Mouse (Mus musculus) mature B cell (primary cell): ENCODE measurements around the gene Pus1.

Source experiments
- in situ Hi-C: fragments of 300-500 bp; cut with MboI; formaldehyde crosslinking; loops from 2 replicates; pipeline ENCODE4 v1.14.3; 2019

The Pus1 gene

DNA sequence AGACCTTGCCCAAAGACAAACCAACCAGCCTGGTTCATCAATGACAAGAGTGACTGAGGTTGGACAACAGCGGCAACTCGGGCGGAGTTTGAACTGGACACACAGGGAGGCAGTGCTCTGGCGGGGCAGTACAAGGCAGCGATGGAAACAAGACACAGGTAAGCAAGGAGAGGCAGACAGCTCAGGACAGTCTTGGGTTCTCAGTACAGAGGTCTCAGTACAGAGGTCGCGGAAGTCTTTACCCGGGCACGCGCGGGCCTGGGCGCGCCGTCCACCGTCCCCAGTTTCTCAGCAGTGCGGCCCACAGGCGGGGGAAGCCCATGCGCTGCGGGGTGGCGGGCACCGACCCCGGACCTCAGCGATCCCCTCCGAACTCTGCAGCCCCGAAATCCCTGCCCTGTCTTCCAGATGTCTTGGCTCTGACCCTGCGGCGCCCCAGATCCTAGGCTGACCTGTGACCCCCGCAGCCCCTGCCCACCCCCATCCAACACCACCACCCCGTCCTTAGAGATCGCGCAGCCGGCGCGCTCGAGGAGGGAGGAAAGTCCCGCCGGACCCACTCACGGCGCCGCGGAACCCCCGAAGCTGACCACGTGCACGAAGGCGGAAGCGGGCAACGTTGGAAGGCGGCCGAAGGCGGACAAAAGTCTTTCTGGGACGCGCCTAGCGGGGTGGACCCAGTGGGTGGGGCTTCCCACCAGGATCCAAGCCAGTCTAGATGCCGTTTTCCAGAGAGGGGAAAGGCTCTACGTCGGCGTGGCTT, at the start of gene Pus1:
TSS of gene Pus1 (minus strand) at position 662 of the 763 bp plus-strand sequence.
- in situ Hi-C loops: no loop called here

DNA sequence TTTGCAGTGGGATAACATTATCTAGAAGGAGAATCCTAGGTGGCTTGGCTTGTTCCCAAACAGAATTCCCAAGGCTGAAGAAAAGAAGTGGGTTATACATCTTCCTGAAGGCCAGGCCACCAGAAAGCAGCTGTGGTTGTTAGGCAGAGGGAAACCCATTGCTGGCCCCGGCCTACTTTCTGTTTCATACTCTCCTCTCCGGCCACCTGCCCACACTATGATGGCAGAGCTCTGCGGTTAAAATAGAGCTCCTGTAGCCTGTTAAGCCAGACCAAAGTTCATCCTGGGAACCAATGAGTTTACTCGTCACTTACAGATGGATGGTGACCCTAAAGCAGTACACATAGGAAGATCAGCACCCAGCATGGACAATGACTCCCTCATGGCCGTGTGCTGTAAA, 47.1 kb upstream of the Pus1 start:
- in situ Hi-C loops: no loop called here

DNA sequence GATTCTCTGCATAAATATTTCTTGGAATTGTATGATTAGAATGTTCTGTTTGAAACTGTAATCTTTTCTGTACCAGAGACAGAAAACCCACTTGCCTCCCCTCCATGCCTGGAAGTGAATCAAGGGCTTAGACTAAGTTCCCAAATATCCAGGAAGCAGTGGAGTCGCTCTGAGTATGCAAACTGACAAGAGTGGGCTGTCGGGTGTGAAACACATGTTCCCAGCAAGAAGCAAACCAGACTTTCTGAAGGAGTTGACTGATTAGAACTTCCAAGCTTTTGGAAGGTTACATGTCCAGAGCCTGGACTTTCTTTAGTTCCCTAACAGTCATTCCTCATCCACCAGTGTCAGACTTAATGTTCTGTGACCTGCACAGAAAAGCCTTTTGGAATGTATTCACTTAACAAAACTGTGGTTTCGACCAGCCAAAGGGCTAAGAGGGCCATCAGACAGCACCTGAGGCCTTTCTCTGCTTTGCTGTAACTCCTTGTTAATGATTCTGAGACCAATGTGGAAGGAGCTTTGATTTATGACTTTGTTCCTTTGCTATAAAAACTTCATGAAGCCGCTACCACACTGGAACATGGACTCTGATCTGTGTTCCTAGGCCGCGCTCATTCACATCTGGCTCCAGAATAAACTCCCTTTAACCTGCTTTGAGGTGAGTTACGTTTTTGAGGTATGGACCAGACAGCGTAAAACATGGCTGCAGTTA, 46.5 kb upstream of the Pus1 start:
- in situ Hi-C loops: no loop called here

DNA sequence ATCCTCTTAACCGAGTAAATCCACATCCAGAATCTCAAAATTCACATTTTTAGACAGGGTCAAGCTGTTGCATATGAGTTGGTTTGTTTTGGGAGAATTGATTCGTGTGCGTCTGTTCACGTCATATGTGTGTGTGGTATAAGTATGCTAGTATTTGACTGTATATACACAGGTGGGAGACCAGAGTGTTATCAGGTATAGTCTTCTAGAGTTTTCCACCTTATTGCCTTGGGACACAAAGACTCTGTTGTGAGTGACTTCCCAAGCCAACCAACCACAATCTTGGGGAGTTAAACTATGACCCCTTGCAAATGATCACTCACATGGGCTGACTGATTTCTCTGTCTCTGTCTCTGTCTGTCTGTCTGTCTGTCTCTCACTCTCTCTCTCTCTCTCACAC, 44.0 kb upstream of the Pus1 start:
- in situ Hi-C loops: no loop called here

DNA sequence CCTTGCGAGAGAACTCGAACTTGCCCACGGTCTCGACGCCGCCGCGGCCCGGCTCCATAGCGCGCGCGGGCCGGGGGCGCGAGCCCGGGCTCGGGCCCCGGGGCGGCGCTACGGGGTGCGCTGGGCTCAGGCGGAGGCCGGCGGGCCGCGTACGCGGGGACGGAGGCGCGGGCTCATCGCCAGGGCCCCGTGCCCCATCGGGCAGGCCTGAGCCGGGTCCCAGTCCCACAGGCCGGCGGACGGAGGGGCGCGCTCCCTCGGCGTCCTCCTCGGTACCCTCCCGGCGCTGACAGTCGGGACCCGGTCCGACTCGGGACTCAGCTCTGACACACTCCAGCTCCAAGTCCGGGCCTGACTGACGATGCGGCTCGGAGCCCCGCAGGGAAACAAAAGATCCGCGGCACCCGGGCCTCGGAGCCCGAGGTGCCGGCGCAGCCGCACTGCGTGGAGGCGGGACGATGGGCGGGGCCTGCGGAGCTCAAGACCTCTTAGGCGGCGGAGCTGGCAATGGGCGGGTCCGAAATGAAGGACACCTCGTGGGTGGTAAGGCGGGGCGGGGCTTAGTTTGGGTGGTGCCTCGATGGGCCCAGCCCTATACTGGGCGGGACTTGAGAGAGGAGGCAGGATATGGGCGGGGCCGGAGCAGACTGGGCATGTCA, 29.3 kb upstream of the Pus1 start, which contains the start of gene Ulk1:
TSS of gene Ulk1 (minus strand) at position 431 of the 659 bp plus-strand sequence.
- in situ Hi-C loops: no loop called here

DNA sequence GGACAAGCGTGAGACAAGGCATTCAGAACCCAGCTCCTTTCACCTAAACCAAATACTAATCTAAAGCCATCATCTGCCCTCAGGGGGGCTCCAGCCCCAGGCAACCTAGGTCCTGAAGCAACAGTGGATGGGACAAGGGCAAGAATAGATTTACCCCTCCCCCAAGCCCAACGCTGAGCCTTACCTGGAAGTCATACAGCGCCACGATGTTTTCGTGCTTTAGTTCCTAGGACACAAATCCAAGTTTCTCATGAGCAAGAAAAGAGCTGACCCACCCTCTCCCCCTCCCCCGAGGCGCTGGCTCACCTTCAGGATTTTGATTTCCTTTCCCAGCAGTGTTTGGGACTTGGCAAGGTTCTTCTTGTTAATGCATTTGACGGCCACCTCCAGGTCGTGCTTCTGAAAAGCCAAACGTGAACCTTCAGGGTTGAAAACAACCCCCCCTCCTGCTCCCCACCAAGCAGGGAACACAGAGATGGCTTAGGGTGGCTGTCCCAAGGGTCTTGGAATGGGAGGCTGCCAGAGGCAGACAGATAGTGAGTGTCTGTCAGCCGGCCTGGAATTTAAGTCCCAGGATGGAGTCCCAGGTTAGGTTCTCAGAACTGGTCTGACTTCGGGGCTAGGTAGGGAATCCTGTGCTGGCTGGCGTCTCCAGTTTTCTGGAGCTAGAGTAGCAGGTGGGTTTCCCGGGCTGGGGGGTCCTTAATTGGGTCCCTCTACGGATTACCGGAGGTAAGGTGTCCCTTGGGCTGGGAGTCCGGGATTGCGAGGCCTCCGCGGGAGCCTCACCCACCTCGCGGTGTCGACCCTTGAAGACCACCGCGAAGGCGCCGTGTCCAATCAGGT, 28.6 kb upstream of the Pus1 start:
- in situ Hi-C loops: no loop called here

DNA sequence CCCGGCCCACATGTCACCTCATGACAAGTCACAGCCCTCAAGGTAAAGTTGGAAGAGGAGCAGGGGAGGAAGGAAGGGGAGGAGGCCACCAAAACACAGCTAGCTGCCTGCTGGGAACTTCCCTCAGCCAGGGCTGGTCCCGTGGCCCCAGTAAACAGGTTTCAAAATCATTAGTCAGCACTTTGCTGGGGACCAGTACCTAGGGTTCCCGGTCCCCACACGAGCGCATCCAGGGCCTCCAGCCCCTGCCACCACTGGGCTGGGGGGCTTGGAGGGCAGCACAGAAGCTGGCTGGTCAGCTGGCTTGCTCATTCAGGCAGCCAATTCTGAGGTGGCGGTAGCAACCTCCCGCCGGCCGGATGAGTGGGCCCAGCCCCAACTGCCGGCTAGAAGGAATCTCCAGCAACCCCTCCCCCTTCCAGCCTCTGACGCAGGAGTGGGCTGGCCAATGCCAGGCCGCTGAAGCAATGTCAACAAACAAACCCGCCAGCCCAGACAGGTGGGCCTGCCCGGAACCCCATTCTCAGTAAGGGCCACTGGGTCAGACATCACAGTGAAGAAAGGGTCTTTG, 27.7 kb upstream of the Pus1 start:
- in situ Hi-C loops: no loop called here

DNA sequence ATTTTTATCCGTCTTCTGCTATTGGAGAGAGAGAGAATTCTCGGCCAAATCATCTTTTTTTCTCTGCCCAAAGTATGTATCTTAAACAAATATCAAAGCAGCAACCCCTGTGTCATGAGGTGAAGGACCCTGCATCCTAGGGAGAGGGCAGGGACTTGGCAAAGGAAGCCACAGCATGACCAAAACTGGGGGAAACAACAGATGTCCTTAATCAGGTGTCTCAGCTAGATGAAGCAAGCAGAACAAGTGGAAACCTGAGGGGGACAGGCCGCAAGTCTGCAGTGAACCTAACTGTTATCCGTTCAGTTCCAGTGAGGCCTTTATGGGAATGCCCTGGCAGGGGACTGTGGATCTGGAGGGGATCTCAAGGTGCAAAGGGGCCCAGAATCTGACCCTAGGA, 27.0 kb upstream of the Pus1 start:
- in situ Hi-C loops: no loop called here

DNA sequence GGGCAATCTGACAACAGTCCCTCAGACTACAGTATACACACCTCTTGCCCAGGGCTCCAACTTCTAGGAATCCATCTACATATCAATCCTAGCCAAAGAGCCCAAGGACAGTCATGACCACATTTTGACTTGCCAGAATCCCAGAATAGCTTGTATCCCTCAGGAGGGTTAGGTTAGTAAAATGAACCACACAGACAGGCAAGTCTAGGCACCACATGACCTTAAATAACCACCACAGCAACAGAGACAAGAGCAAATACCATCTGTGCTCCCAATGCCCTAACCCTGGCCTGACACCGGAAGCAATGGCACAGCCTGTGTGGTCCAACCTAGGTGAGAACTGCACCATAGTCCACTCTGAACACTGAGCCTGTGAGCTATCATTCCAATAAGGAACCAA, 26.2 kb upstream of the Pus1 start:
- in situ Hi-C loops: no loop called here

DNA sequence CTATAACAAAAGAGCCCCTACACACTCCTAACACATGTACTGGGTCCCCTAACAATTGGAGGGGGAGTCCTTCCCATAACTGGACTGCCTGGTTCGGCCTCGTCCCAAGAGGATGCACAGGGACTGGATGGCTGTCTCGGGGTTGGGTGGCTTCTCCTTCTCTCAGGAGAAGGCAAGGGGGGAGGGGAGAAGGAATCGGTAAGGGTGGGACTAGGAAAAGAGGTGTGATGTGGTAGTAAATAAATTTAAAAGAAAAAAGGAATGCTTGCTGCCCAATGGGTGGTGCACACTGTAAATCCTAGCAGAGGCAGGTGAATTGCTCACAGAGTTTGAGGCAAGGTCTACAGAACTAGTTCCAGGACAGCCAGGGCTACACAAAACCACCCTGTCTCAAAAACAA, 25.7 kb upstream of the Pus1 start:
- in situ Hi-C loops: no loop called here

DNA sequence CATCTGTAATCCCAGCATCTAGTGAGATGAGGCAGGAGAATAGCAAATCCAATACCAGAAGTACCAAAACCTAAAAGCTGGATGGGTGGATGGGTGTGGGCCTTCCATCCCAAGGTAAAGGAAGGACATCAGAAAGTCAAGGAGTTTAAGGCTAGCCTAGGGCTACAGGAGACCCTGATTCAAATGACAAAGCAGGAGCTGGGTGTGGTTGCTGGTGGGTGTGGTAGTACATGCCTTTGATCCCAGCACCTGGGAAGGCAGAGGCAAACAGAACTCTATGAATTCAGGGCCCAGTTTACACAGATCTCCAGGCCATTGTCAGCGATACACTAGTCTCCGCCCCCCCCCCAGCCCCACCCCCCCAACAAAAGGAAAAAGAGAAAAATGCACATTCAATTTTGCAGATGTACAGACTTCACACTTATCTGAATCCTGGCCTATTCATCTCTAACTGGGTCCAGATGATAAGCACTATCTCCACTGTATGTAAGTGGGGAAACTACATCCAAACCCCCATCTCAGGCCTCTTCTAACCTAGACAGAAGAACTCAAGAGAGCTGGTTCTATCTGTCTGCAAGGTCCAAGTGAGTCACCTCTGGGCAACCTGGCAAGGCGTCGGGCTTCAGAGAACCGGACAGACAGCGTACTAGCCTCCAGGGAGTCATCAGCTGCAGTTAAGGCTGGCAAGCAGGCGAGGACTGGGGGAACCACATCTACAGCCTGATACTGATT, 23.7 kb upstream of the Pus1 start:
- in situ Hi-C loops: no loop called here

DNA sequence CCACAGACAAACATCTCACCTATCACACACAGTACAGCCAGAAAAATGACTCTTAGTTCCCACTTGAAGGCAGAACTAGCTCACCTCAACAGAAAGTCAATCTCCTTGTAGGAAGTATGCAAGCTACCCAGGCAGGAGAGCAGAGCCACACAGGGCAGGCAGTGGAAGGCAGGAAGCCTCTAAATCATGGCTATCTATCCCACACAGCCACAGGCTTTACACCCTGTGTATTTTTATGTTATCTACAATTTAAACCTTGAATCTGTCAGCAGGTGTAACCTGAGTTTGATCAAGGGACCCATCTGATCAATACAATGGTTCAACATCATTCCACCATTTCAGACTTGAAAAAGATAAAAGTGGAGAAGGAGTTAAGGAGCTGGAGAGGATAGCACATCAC, 22.4 kb upstream of the Pus1 start:
- in situ Hi-C loops: no loop called here

DNA sequence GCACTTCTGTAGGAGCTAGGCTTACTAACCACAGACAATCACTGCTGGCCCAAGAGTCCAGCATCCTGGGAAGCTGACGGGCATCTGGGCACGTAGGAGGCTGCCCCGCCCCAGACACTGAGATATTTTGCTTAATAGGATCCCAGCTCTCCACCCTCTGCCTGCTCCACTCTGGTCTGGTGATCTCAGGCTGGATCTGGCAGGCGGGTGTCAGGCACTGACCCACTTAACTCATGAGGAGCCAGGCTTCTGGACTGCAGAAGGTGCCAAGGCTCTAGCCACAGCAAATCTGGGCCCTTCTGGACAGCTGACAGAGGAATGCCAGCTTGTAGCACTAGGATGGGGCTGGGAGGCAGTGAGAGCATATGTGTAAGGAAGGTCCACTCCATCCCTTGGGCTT, 21.7 kb upstream of the Pus1 start:
- in situ Hi-C loops: no loop called here

DNA sequence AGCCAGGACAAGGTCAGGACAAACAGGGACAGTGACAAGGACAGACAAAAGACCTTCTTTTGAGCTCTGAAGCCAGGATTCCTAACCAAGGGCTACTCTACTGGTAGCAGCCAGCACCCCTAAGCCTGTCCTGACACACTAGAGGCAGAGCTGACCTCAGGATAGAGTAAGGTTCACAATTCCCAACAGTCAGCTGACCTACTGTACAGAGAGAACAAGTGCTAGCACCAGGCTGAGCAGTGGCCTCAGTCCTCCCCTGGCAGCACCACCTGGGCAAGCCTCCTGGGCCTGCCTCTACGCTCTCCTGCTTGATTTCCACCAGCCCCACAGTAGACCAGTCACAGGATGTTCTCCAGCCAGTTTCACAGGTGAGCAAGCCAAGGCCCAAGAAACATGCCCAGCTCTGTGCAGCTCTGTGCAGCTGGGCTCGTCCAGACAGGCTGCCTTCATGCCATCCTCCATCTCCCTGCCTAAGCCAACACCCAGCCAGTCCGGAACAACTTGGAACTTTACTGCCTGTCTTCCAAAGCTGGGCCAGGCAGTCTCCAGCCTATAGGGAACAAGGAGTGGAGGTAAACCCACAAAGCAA, 20.7 kb upstream of the Pus1 start:
- in situ Hi-C loops: no loop called here

DNA sequence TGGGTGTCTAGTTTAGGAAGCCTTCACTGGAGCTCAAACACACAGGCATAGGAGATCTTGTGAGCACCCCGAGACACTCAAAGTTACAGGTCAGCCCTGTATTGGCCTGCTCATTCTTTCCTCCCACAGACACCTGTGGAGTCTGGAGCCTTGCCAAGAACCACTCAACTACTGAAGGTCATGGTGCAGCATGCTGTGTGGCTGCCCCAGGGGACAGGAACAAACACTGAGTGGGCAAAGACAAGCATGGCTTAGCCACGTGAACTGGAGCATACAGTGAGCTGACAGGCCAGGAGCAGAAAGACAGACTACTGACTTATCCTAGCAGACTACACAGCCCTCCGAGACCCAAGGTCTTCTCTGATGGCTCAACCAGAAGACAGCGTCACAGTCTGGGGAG, 17.2 kb upstream of the Pus1 start:
- in situ Hi-C loops: no loop called here

DNA sequence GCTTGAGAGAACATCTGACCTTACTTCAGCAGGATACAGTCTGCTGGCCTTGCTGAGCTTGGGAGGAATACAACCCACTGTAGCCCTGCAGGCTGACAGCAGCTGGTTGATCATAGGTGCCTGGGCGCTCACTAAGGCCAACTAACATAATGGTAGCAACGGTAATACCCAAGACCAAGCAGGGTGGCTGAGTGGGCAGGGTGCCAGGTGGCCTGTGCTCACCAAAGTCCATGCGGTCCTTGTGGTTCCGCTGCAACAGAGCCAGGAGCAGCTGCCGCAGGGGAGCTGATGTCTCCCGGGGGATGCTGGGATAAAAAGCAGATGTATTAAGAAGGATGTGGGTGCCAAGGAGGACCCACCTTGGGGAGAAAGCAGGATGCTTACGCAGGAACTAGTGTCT, 13.9 kb upstream of the Pus1 start:
- in situ Hi-C loops: no loop called here

DNA sequence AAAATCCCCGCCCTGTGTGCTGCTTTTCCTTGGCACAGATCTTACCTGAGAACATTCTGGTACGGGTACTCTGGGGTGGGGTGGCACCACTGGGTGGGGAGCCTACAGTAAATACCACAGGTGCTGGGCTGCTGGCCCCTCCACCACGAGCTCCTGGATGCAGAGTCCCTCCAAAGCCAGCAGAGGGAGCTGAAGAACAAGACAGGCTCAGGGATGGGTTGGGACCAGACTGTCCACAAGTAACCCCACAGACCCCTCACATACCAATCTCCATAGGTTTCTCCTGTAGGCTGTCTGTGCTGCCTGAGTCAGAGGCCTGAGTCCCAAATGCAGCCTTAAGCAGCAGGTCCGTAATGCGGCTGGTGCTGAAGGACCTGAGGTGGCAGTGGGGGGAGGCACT, 8.2 kb upstream of the Pus1 start:
- in situ Hi-C loops: no loop called here

DNA sequence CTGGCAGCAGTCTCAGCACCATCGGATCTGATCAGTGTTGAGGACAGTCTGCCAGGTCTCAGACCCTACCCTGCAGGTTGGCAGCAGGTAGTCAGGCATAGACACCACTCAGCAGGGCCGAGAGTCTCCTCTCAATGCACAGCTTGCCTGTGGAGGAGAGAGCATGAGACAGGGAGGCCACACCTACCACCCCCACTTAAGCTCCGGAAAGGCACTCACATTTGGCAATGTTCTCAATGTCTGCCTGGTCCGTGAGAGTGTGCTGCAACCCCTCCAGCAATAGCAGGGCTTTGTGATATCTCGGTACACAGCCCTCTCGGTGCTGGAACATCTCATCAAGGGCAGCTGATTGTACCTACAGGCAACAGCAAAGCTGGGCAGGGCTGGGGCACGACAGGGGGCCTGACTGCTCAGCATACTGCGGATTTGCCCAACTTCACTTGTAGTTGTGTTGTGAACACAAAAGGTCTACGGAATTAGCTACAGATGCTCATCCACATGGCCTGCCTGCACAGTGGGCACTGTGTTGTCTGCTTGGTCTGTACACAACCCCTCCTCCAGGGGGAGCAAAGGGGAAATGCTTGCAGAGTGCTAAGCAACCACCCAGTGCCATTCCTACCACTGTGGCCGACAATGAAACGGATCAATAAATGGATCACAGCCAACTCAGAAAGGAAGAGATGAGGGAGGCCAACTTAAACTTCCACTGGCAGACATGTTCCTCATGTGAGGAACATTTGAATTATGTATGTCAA, 5.8 kb upstream of the Pus1 start:
- in situ Hi-C loops: no loop called here

DNA sequence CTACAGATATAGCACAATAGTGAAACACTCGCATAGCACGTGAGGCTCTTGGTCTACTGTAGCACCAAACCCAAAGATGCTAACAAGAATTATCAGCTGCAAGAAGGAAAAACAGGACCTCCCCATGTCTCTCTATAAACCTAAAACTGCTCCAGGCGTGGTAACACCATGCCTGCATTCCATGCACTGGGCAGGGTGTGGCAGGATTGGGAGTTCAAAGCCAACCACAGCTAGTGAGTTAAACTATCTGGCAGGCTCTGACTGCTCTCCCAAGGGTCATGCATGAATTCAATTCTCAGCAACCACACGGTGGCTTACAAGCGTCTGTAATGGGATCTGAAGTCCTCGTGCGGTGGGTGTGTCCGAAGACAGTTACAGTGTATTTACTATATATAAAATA, 2.7 kb upstream of the Pus1 start:
- in situ Hi-C loops: no loop called here
